Mouse (Mus musculus) kidney, embryonic 15.5 days (tissue): ENCODE data around the gene Stk11ip. TPM values are rescaled to one million over a fixed set of nuclear protein-coding genes. Genes with fewer than 3 reads are reported as not detected.

Experiments
- ATAC-seq: fragments of 200-750 bp; cut with Nextera tagmentation; replicated peaks from 2 replicates; pipeline ENCODE4 v1.8.0; 2017; ENCODE audit warnings: moderate TSS enrichment; ENCODE audit not compliant: low FRiP score
- H3K27ac ChIP-seq: fragments of 300-500 bp; sonication (generic); 2 replicates; pipeline ENCODE4 v1.5.1; 2015; ENCODE audit warnings: mild to moderate bottlenecking, inconsistent platforms
- H3K27me3 ChIP-seq: fragments of 300-500 bp; sonication (generic); 2 replicates; pipeline ENCODE4 v1.6.1; 2015; ENCODE audit warnings: inconsistent platforms
- H3K36me3 ChIP-seq: fragments of 300-500 bp; sonication (generic); 2 replicates; pipeline ENCODE4 v1.6.1; 2015; ENCODE audit warnings: inconsistent platforms
- H3K4me1 ChIP-seq: fragments of 300-500 bp; sonication (generic); 2 replicates; pipeline ENCODE4 v1.6.1; 2015; ENCODE audit warnings: inconsistent platforms
- H3K4me2 ChIP-seq: fragments of 300-500 bp; sonication (generic); 2 replicates; pipeline ENCODE4 v1.6.1; 2015; ENCODE audit warnings: moderate library complexity, mild to moderate bottlenecking, inconsistent platforms
- H3K4me3 ChIP-seq: fragments of 300-500 bp; sonication (generic); replicated peaks from 2 replicates; pipeline ENCODE4 v1.5.1; 2015; ENCODE audit warnings: mild to moderate bottlenecking, inconsistent platforms
- H3K9ac ChIP-seq: fragments of 300-500 bp; sonication (generic); 2 replicates; pipeline ENCODE4 v1.6.1; 2015; ENCODE audit warnings: mild to moderate bottlenecking, inconsistent platforms
- H3K9me3 ChIP-seq: fragments of 300-500 bp; sonication (generic); replicated peaks from 2 replicates; pipeline ENCODE4 v1.6.1; 2016; ENCODE audit warnings: inconsistent platforms
- WGBS: fragments of 180-500 bp; shearing (Covaris S2); methylation state at CpG from one replicate; pipeline ENCODE4 v1.1.7; 2015; ENCODE audit warnings: mixed read lengths; 5-methylcytosine and 5-hydroxymethylcytosine counted together
- polyA plus RNA-seq: library from polyadenylated mRNA; unstranded; fragments of >200 nt; fragmentation: Nextera tagmentation; extraction: Ambion mirVana; gene quantifications from 2 replicates; pipeline ENCODE4 v1.2.1, GENCODE M21; 2015

Gene Stk11ip
- polyA plus RNA-seq, 1 experiment from 2014 or later = 26.5 TPM

DNA sequence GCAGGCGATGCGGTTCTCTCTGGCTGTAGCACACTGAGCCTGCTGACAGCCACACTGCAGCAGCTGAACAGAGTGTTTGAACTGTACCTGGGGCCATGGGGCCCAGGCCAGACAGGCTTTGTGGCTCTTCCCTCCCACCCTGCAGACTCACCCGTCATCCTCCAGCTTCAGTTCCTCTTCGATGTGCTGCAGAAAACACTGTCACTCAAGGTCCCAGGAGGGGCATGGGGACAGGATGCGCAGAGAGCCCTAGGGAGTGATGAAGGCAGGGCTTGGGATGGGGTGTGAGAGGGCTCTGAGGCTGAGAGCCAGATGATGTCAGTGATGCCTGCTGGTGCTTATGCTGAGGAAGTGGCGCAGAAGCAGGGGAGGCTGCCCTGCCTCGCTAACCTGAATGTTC lies 3.4 kb downstream of the Stk11ip start:
- no peak for ATAC-seq
- no peak overlapping the region for H3K4me2 ChIP-seq
- WGBS = 82% methylated on average over 7 of the region's 7 CpGs
- 0 out of 2 replicates have a peak overlapping the region, but pooled peaks have one; percentile 3 for H3K9ac ChIP-seq
- H3K36me3 ChIP-seq = peaks cover 44% of the 10 kb centered on the region
- H3K27me3 ChIP-seq = no peaks in the 10 kb centered on the region
- H3K4me1 ChIP-seq = peaks cover 19% of the 10 kb centered on the region
- no peak overlapping the region for H3K4me3 ChIP-seq
- H3K27ac ChIP-seq = no peak overlapping the region
- no peaks in the 10 kb centered on the region for H3K9me3 ChIP-seq

DNA sequence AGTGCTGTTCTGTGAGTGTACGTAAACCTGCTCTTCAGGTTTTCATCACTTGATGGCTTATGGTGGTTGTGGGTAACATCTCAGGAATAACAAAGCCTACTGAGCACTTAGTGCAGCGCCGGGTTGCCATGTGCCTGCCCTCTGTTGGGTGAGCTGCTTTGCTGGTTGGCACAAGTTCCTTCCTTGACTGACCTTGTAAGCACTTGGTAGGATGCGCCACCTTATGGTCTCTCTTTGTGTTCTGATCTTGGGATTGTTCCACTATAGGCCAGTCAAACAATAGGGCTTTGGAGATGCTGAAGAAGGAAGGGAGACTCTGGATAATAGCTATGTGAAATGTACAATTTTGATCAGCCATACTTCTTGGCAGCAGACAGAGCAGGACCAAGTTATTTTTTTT lies 9.2 kb downstream of the Stk11ip start:
- Histone ChIP-seq H3K36me3 (peaks cover 74% of the 10 kb centered on the region), H3K4me1 (peaks cover 21% of the 10 kb centered on the region), H3K9ac (no peak overlapping the region), H3K4me3 (no peak overlapping the region), H3K4me2 (no peak overlapping the region), H3K9me3 (no peaks in the 10 kb centered on the region), H3K27ac (no peak overlapping the region), H3K27me3 (no peaks in the 10 kb centered on the region)
- no peak for ATAC-seq
- 79% methylated on average over 4 of the region's 4 CpGs for WGBS

DNA sequence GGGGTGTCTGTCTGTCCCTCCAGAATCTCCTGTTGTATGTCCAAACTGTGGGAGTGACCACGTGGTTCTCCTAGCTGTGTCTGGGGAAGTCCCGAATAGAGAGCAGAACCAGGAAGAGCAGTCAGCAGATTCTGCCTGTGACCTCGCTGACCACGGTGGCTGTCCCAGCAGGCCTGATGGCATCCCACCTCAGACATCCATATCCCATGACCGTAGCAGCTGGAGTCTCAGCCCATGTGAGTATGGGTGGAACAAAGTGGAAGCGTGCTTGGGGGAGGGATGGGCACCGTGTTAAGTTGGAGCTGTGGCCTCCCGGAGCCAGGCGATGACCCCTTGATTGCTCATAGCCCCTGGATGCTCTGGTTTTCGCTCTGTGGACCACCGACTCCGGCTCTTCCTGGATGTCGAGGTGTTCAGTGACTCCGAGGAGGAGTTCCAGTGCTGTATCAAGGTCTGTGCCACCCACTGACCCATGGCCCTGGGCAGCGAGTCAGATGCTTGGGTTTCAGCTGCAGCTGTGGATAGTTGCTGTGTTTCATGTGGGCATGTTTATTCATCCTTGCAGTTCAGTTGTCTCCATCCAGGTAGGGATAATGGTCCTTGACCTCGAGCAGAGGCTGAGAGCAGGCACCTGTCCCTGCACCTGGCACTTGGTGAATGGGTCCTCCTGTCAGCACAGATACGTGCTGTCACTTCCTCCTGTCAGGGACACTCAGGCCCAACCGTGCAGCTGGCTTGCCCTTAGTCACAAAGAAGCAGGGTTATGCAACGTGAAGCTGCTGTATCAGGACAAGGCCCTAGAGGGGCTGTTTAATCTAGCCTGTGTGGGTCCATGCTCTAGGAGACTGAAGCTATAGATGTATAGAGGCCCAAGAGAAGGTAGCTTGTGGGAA lies 11.2 kb downstream of the Stk11ip start:
- Histone ChIP-seq H3K9me3 (no peaks in the 10 kb centered on the region), H3K4me2 (no peak overlapping the region), H3K27me3 (no peaks in the 10 kb centered on the region), H3K27ac (peak overlapping the region; percentile 66), H3K4me1 (peaks cover 21% of the 10 kb centered on the region), H3K36me3 (peaks cover 71% of the 10 kb centered on the region), H3K9ac (no peak overlapping the region), H3K4me3 (no peak overlapping the region)
- 58% methylated on average over 19 of the region's 19 CpGs for WGBS
- ATAC-seq = peak; percentile 68

DNA sequence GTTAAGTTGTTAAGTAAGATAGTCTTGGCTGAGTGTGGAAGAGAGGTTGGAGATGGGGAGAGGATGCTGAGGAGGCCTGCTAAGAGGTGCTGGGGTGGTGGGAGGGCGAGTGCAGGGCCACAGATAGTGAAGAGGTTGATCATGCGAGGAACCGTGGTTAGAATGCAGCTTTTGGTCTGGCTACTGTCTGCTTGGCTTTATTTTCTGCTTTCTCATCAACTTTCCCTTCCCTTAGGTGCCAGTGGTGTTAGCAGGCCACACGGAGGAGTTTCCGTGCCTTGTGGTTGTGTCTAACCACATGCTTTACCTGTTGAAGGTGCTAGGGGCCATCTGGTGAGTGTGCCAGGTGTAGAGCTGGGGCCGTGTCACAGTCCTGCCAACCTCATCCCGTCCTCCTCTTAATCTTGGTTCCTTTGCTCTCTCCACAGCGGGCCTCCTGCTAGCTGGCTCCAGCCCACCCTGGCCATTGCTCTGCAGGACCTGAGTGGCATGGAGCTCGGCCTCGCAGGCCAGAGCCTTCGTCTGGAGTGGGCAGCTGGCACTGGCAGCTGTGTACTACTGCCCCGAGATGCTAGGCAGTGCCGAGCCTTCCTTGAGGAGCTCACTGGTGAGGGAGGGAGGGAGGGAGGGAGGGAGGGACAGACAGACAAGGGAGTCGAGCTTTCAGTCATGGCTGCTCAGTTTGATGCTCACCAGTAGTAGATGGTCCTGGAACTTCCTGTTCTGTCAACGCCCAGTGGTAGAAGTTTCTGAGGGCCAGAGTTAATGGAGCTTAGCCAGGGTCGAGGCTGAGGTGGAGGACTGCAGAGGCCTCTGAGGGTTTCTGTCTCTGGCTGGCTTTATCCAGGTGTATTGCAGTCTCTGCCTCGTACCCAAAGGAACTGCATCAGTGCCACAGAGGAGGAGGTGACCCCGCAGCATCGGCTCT lies 12.3 kb downstream of the Stk11ip start:
- ATAC-seq = peak; percentile 61
- H3K4me3 ChIP-seq = no peak overlapping the region
- H3K9me3 ChIP-seq = no peaks in the 10 kb centered on the region
- H3K4me1 ChIP-seq = peaks cover 21% of the 10 kb centered on the region
- 71% methylated on average over 19 of the region's 19 CpGs for WGBS
- peak overlapping the region; percentile 66 for H3K27ac ChIP-seq
- H3K36me3 ChIP-seq = peaks cover 62% of the 10 kb centered on the region
- H3K9ac ChIP-seq = no peak overlapping the region
- H3K4me2 ChIP-seq = no peak overlapping the region
- no peaks in the 10 kb centered on the region for H3K27me3 ChIP-seq

DNA sequence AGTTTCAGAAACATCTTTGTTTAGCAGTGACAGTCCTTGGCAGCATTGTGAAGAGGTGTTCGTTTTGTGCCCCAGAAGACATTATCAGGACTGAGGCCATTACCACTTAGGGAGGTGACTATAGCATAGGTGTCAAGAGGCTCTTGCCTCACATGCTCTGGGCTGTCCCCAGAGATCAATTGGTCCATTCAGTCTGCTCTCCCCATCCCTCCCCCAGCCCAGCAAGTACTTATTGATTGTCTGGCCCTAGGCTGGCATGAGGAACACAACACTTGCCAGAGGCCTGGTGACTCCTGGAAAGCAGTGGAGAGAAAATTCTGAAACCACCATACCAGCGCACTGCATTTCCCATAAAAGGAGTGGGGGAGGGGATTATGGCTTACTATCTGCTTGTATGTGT lies 16.3 kb downstream of the Stk11ip start:
- no peak for ATAC-seq
- Histone ChIP-seq H3K27ac (no peak overlapping the region), H3K36me3 (peaks cover 43% of the 10 kb centered on the region), H3K4me3 (no peak overlapping the region), H3K9me3 (no peaks in the 10 kb centered on the region), H3K4me1 (peaks cover 19% of the 10 kb centered on the region), H3K27me3 (no peaks in the 10 kb centered on the region), H3K4me2 (no peak overlapping the region), H3K9ac (no peak overlapping the region)
- 60% methylated on average over 2 of the region's 2 CpGs for WGBS

DNA sequence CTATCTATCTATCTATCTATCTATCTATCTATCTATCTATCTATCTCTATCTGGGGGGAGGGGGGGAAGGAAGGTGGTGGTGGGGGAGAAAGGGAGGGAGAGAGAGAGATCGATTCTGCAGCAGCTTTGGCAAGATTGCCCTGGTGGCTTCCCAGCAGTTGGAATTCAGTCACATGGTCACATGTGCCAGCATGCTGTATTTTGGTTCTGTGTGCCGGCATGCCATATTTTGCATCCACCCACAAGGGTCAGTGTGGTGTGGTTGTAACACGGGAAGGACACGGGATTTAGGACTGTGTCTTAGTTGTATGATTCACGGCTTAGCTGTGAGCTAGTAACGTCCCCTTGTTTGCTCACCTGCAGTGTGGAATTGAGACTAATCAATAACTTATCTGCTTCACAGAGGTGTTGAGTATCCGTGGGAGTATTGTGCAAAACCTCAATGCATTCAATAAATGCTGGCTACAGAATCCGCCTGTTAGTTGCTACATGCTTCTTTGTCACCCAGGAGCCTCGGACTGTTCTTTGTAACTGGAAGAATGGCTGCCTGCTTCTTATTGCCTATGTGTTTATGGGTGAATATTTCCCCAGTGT lies 17.4 kb downstream of the Stk11ip start:
- Histone ChIP-seq H3K9ac (no peak overlapping the region), H3K27ac (no peak overlapping the region), H3K9me3 (no peaks in the 10 kb centered on the region), H3K4me2 (no peak overlapping the region), H3K4me3 (no peak overlapping the region), H3K36me3 (peaks cover 32% of the 10 kb centered on the region), H3K4me1 (peaks cover 9% of the 10 kb centered on the region; the same call in 1 of the 2 replicates), H3K27me3 (no peaks in the 10 kb centered on the region)
- WGBS = 65% methylated on average over 9 of the region's 9 CpGs
- ATAC-seq = no peak

DNA sequence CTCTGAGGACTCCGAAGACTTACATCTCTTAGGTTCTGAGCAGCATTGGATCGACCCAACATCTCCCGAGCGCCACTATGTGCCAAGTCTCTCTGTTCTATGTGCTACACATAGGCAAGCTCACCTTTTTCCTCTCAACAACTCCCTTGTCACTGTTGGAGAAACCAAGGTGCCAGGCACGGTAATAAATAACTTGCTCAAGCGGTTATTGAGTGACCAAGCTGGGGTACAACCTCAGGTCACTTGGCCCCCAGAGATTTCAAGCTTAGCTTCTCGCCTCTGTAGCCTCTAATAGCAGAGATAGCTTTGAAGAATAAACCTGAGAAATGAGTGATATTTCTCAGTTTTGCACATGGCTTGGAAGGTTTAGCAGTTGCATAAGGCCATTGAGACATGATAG lies 20.2 kb downstream of the Stk11ip start:
- no peaks in the 10 kb centered on the region for H3K9me3 ChIP-seq
- ATAC-seq = no peak
- peaks cover 9% of the 10 kb centered on the region for H3K36me3 ChIP-seq
- no peak overlapping the region for H3K9ac ChIP-seq
- WGBS = 85% methylated on average over 7 of the region's 7 CpGs
- no peak overlapping the region for H3K27ac ChIP-seq
- H3K4me3 ChIP-seq = no peak overlapping the region
- H3K4me2 ChIP-seq = no peak overlapping the region
- peaks cover 14% of the 10 kb centered on the region for H3K4me1 ChIP-seq
- H3K27me3 ChIP-seq = no peaks in the 10 kb centered on the region

DNA sequence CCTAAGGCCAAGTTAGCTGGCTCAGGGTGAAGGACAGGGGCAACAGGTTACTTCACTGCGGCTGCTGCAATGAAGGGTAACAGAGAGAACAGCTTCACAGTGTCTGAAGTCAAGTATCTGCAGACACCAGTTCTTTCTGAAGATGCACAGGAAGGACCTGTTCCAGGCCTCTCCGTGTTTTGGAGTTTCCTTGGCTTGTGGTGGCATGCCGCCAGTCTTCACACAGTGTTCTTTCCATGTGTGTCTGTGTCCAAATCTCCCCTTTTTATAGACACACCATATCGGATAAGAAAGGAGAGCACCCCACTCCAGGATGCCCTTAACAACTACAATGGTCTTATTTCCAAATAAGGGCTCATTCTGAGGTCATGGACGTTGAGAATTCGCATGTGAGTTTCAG lies 23.0 kb downstream of the Stk11ip start:
- WGBS = 88% methylated on average over 6 of the region's 6 CpGs
- no peak overlapping the region for H3K4me2 ChIP-seq
- H3K9ac ChIP-seq = no peak overlapping the region
- no peak overlapping the region for H3K4me3 ChIP-seq
- H3K36me3 ChIP-seq = peaks cover 6% of the 10 kb centered on the region; the same call in 1 of the 2 replicates
- peaks cover 27% of the 10 kb centered on the region for H3K4me1 ChIP-seq
- H3K27me3 ChIP-seq = 0 out of 2 replicates have a peak, but pooled peaks cover 7% of the 10 kb centered on the region
- H3K27ac ChIP-seq = no peak overlapping the region
- no peak for ATAC-seq
- H3K9me3 ChIP-seq = no peaks in the 10 kb centered on the region

DNA sequence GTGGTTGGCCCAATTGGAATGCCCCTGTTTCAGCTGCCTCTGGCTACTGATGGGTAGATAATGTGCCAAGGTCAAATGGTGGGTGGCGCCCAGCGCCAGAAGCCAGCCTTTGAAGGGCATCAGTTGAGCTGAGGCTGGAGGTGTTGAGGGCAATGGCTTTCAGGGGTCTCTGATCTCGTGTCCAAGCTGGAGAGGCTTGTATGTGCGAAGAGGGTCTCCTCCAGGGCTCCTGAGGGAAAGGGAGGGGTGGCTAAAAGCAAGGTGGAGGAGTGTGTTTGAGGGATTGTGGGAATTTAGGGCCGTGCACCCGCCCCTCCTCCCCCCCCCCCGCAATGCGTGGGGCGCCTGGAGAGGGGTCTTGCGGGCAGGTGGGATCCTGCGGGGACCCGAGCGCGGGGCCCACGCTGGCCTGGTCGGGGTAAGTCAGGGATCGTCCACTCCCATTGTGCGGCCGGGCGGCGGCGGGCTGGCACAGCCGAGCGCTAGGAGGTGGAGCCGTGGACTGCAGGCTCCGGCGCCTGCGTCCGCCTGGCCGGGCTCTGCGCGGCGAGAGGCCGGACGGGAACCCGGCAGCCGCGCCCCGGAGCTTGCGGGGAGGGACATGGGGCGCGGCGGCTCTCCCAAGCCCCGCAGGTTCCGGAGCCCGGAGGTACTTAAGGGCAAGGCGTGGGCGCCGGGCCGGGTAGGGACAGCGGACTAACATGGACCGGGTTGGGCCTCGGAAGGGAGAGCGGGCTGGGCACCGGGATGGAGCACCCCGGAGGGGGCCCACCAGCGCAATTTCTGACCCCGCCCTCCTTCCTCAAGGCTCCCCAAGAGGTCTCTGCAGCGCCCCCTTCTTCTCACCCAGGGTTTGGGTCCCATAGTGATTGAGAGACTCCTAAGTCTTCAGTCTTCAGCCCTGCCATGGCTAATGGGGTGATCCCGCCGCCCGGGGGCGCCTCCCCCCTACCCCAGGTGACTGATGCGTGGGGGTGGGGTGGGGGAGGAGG lies 24.9 kb downstream of the Stk11ip start, which contains the start of gene Slc4a3:
Gene Slc4a3 (plus strand): TSS at position 302 of the 992 bp plus-strand sequence.
- peak; percentile 90 for ATAC-seq
- WGBS = under 1% methylated on average over 59 of the region's 64 CpGs
- Histone ChIP-seq H3K36me3 (peaks cover 22% of the 10 kb centered on the region), H3K4me3 (peak within 1 kb of the TSS; percentile 79), H3K4me2 (peak within 1 kb of the TSS; percentile 86), H3K27ac (peak within 1 kb of the TSS; percentile 88), H3K9me3 (no peaks in the 10 kb centered on the region), H3K9ac (peak within 1 kb of the TSS; percentile 88), H3K27me3 (0 out of 2 replicates have a peak, but pooled peaks cover 7% of the 10 kb centered on the region), H3K4me1 (peaks cover 24% of the 10 kb centered on the region)

DNA sequence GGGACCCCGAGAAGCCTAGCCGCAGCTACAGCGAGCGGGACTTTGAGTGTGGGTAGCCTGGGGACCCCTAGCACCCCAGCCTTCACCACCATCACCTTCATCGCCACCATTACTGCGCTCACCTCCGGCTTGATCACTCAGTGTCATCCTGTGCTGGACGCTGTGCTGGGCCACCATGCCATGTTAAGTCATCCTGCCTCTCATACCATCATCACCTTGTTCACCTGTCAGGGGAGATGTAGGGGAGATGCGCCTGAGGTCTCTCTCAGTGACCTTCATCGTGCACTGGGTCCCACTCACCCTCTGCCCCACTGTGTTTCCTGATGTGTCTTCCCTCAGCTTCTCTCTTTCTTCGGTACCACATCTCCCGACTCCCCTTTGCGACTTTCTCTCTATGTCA lies 26.0 kb downstream of the Stk11ip start:
- Histone ChIP-seq H3K9me3 (no peaks in the 10 kb centered on the region), H3K4me2 (peak overlapping the region; percentile 86), H3K27me3 (0 out of 2 replicates have a peak, but pooled peaks cover 7% of the 10 kb centered on the region), H3K4me1 (peaks cover 22% of the 10 kb centered on the region), H3K9ac (no peak overlapping the region), H3K36me3 (peaks cover 33% of the 10 kb centered on the region), H3K27ac (no peak overlapping the region), H3K4me3 (peak overlapping the region; percentile 79)
- no peak for ATAC-seq
- 96% methylated on average over 13 of the region's 13 CpGs for WGBS

DNA sequence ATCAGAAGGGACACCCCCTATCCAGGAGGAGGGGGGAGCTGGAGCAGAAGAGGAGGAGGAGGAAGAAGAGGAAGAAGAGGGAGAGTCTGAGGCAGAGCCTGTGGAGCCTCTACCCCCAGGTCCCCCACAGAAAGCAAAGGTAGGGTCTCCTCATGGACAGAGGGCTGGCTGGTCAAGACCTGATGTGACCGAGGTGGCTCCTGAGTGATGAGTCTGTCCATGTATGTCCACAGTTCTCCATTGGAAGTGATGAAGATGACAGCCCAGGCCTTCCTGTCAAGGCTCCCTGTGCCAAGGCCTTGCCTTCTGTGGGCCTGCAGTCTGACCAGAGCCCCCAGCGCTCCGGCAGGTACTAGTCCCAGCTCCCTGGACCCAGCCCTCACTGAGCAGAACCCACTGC lies 26.8 kb downstream of the Stk11ip start:
- ATAC-seq = no peak
- peaks cover 22% of the 10 kb centered on the region for H3K4me1 ChIP-seq
- no peak overlapping the region for H3K4me2 ChIP-seq
- 0 out of 2 replicates have a peak, but pooled peaks cover 7% of the 10 kb centered on the region for H3K27me3 ChIP-seq
- WGBS = 92% methylated on average over 3 of the region's 3 CpGs
- H3K4me3 ChIP-seq = no peak overlapping the region
- no peak overlapping the region for H3K9ac ChIP-seq
- H3K27ac ChIP-seq = no peak overlapping the region
- peaks cover 40% of the 10 kb centered on the region for H3K36me3 ChIP-seq
- no peaks in the 10 kb centered on the region for H3K9me3 ChIP-seq
